Mouse (Mus musculus): Measurements from ENCODE around the gene Anapc11. TPM values are rescaled to one million over a fixed set of nuclear protein-coding genes. Genes with fewer than 3 reads are reported as not detected.

Anapc11 gene
- total and polyA plus RNA-seq, 3 experiments, result 57.0 to 145 (median 108) TPM

- DNase-seq (ENCODE audit: extremely low read depth), result no peak
- Histone ChIP-seq H3K4me3 (replicated peaks in 1 of 3; ENCODE audit: low read depth in 2 of 3, low read length in 2 of 3, poor library complexity in 1 of 3) (no peak overlapping the region), H3K4me1 (ENCODE audit: control insufficient read depth in 1 of 2, insufficient read depth in 2 of 2) (0 out of 4 replicates have a peak, but pooled peaks cover 0 to 2% of the 10 kb centered on the region in 2 experiments), H3K9ac (ENCODE audit: insufficient read depth, low read depth) (no peak overlapping the region), H3K27me3 (replicated peaks) (no peaks in the 10 kb centered on the region), H3K27ac (ENCODE audit: insufficient read depth, low read depth) (no peak overlapping the region), H3K36me3 (replicated peaks in 1 of 2; ENCODE audit: control insufficient read depth in 1 of 2, insufficient read depth in 1 of 2, low read length in 1 of 2) (peaks cover 61 to 71% of the 10 kb centered on the region in 2 experiments), H3K79me2 (replicated peaks; ENCODE audit: control insufficient read depth, extremely low read depth, insufficient read depth, poor library complexity, severe bottlenecking) (0 out of 2 replicates have a peak, but pooled peaks cover 2% of the 10 kb centered on the region), H3K9me3 (replicated peaks; ENCODE audit: low read length) (peaks cover 4% of the 10 kb centered on the region), H3K4me2 (ENCODE audit: insufficient read depth, low read depth, poor library complexity, severe bottlenecking) (no peak overlapping the region)
- in situ Hi-C loops (cut with MboI; ENCODE audit: low pct_ligation_motif_present, low pct_unique_long_range_greater_than_20kb, low sequenced_read_pairs) (loop anchor here (5.0 kb wide), 1 partner anchor 74 kb away; no protein-coding TSS in a partner anchor), dilution Hi-C loops (cut with MboI; ENCODE audit: extremely low pct_ligation_motif_present, extremely low pct_unique_long_range_greater_than_20kb, low sequenced_read_pairs) (no loop called here)
- no peak for TF ChIP-seq MXI1 (IDR thresholded peaks at IDR 0.05; ENCODE audit: low read depth, low read length)
- no peak for TF ChIP-seq MAFK (IDR thresholded peaks at IDR 0.05; ENCODE audit: insufficient replicate concordance, low read length)
- no peak for TF ChIP-seq HCFC1 (IDR thresholded peaks at IDR 0.05; ENCODE audit: low read depth, low read length)
- TF ChIP-seq MAZ (IDR thresholded peaks at IDR 0.05; ENCODE audit: low read depth, low read length), result no peak
- TF ChIP-seq UBTF (IDR thresholded peaks at IDR 0.05; ENCODE audit: low read depth, low read length), result no peak
- TF ChIP-seq POLR2A (IDR thresholded peaks at IDR 0.05; ENCODE audit: low read depth, low read length), result no peak
- no peak; the same call in 1 of the 2 replicates for TF ChIP-seq ZMIZ1 (IDR thresholded peaks at IDR 0.05; ENCODE audit: low read depth, low read length)
- no peak for TF ChIP-seq ZNF384 (IDR thresholded peaks at IDR 0.05; ENCODE audit: low read depth, low read length)
- TF ChIP-seq PAX5 (IDR thresholded peaks at IDR 0.05; ENCODE audit: low read length), result no peak
- TF ChIP-seq MEF2A (IDR thresholded peaks at IDR 0.05; ENCODE audit: borderline replicate concordance, low read depth, low read length), result no peak
- TF ChIP-seq NRF1 (IDR thresholded peaks at IDR 0.05; ENCODE audit: low read depth, low read length), result no peak
- no peak for TF ChIP-seq NELFE (IDR thresholded peaks at IDR 0.05; ENCODE audit: low read depth, low read length)
- TF ChIP-seq RCOR1 (conservative IDR thresholded peaks at IDR 0.05; ENCODE audit: low read depth, low read length), result no peak
- TF ChIP-seq ZKSCAN1 (IDR thresholded peaks at IDR 0.05; ENCODE audit: borderline replicate concordance, low read depth, low read length), result no peak
- no peak for TF ChIP-seq SMC3 (IDR thresholded peaks at IDR 0.05; ENCODE audit: low read depth, low read length)
- no peak for TF ChIP-seq KAT2A (IDR thresholded peaks at IDR 0.05; ENCODE audit: insufficient replicate concordance, low read length)
- TF ChIP-seq POLR2AphosphoS2 (IDR thresholded peaks at IDR 0.05; ENCODE audit: low read depth, low read length), result no peak
- TF ChIP-seq CTCF (conservative IDR thresholded peaks at IDR 0.05 in 1 of 2, IDR thresholded peaks at IDR 0.05 in 1 of 2; ENCODE audit: low read depth in 2 of 2, low read length in 2 of 2), result no peak
- no peak for TF ChIP-seq ZC3H11A (IDR thresholded peaks at IDR 0.05; ENCODE audit: low read depth, low read length)
These were observed 37.1 kb upstream of the Anapc11 start for GRCm38 (mm10) chr11:120560952-120561728.

DNA sequence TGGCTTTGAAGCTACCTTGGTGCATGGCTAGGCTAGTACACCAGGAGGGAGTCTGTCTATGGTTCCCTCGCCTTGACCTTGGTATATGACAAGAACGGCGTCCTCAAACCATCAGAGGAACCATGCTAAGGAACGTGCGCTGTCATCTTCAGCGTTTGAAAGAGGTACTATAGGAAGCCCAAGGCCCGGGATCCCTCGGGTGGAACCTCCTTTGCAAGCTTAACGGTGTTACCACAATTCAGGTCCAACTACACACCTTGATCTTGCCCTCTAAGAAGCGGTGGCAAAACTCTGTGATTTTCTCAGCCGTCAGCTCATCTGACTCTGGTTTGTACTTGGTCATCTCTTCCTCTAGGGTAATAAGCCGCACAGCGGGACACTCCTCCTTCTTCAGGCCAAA, 35.3 kb upstream of the Anapc11 start:
- TF ChIP-seq ZC3H11A (IDR thresholded peaks at IDR 0.05; ENCODE audit: low read depth, low read length) (no peak), UBTF (IDR thresholded peaks at IDR 0.05; ENCODE audit: low read depth, low read length) (no peak), MAZ (IDR thresholded peaks at IDR 0.05; ENCODE audit: low read depth, low read length) (no peak), HCFC1 (IDR thresholded peaks at IDR 0.05; ENCODE audit: low read depth, low read length) (no peak), ETS1 (conservative IDR thresholded peaks at IDR 0.05; ENCODE audit: low read depth, low read length) (no peak), MXI1 (IDR thresholded peaks at IDR 0.05; ENCODE audit: low read depth, low read length) (no peak), E2F4 (IDR thresholded peaks at IDR 0.05; ENCODE audit: insufficient replicate concordance, low read depth, low read length) (no peak), MAFK (IDR thresholded peaks at IDR 0.05; ENCODE audit: insufficient replicate concordance, low read length) (no peak), CTCF (conservative IDR thresholded peaks at IDR 0.05 in 1 of 2, IDR thresholded peaks at IDR 0.05 in 1 of 2; ENCODE audit: low read depth in 2 of 2, low read length in 2 of 2) (no peak), USF1 (IDR thresholded peaks at IDR 0.05; ENCODE audit: low read depth, low read length) (no peak), MYC (IDR thresholded peaks at IDR 0.05; ENCODE audit: low read depth, low read length) (no peak), USF2 (conservative IDR thresholded peaks at IDR 0.05; ENCODE audit: low read depth, low read length) (no peak), TCF12 (IDR thresholded peaks at IDR 0.05; ENCODE audit: low read depth, low read length) (no peak), NELFE (IDR thresholded peaks at IDR 0.05; ENCODE audit: low read depth, low read length) (no peak), JUND (conservative IDR thresholded peaks at IDR 0.05; ENCODE audit: low read depth, low read length) (no peak)
- peaks cover 11% of the 10 kb centered on the region for H3K79me2 ChIP-seq (replicated peaks; ENCODE audit: control insufficient read depth, extremely low read depth, insufficient read depth, poor library complexity, severe bottlenecking)
- no peak overlapping the region for H3K4me2 ChIP-seq (ENCODE audit: insufficient read depth, low read depth, poor library complexity, severe bottlenecking)
- H3K4me1 ChIP-seq (ENCODE audit: control insufficient read depth in 1 of 2, insufficient read depth in 2 of 2), result peaks cover 0 to 8% of the 10 kb centered on the region in 2 experiments; a peak in 1 of 4 replicates
- in situ Hi-C loops (cut with MboI; ENCODE audit: low pct_ligation_motif_present, low pct_unique_long_range_greater_than_20kb, low sequenced_read_pairs), result loop anchor here (5.0 kb wide), 1 partner anchor 76 kb away; no protein-coding TSS in a partner anchor
- dilution Hi-C loops (cut with MboI; ENCODE audit: extremely low pct_ligation_motif_present, extremely low pct_unique_long_range_greater_than_20kb, low sequenced_read_pairs), result no loop called here
- no peak for DNase-seq (ENCODE audit: extremely low read depth)
- H3K36me3 ChIP-seq (replicated peaks in 1 of 2; ENCODE audit: control insufficient read depth in 1 of 2, insufficient read depth in 1 of 2, low read length in 1 of 2), result peaks cover 78 to 89% of the 10 kb centered on the region in 2 experiments
- no peak overlapping the region for H3K9ac ChIP-seq (ENCODE audit: insufficient read depth, low read depth)
- no peaks in the 10 kb centered on the region for H3K27me3 ChIP-seq (replicated peaks)
- no peak overlapping the region for H3K27ac ChIP-seq (ENCODE audit: insufficient read depth, low read depth)
- H3K4me3 ChIP-seq (replicated peaks in 1 of 3; ENCODE audit: low read depth in 2 of 3, low read length in 2 of 3, poor library complexity in 1 of 3), result no peak overlapping the region
- no peaks in the 10 kb centered on the region for H3K9me3 ChIP-seq (replicated peaks; ENCODE audit: low read length)

All from CH12.LX (cell line).